Mouse (Mus musculus) neutrophil, adult 83 days (primary cell): Measurements from ENCODE around the gene Pnlip. TPM values are rescaled to one million over a fixed set of nuclear protein-coding genes. Genes with fewer than 3 reads are reported as not detected.

Experiments
- total RNA-seq, 2 experiments: library from RNA; stranded (reverse); gene quantifications; one replicate each; pipeline ENCODE4 v1.2.4; 2023

Gene Pnlip
- not detected for total RNA-seq

DNA sequence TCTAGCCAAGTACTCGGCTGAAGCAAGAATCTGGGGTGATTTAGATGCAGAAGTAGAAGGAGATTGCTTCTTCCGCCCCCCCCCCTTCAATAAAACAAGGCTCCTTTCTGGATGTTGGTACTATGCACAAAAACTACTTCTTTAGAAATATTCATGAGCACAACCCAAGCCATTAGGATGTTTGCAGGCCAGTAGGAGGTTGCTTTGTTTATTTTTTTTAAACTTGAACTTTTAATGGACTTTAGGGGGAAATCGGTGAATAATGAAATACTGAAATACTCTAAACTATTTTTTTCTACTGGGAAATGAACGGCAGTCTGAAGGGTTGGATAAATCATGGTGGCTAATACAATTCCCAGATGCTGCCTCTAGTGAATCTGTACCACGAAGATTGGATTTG, at the start of gene Pnlip:
TSS of gene Pnlip (plus strand) at position 301 of the 400 bp plus-strand sequence.

DNA sequence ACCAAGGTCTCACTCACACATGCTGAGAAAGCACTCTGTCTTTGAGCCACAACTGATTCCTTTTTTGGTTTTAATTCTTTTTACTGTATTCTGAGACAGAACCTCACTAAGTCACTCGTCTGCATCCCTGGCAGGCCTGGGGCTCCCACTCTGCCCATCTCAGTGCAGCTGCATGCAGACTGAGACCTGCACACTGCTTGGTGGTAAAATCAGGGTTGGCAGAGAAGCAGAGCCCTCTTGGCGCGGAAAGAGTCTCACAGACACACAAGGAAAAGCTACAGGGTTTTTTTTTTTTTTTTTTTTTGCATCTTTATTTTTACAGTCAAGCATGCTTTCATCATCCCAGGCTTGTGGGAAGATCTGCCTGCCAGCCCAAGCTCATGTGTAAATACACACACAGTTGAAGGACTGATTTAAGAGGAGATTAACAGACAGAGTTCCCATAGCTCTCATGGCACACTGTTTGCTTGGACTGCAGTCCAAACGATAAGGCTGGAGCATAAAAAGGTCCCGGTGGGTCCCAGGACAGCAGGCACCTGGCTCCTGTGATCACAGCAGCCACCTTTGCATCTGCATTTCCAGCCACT, 76.2 kb downstream of the Pnlip start, which contains the start of gene Pnliprp1:
TSS of gene Pnliprp1 (plus strand) at position 443 of the 587 bp plus-strand sequence.

Other genes starting within 250 kb of the Pnlip start
- gene Gfra1, start 196.6 kb upstream of the Pnlip start, total RNA-seq, result under 1 TPM; 0.55 to 0.62 TPM
- not detected for gene Ccdc172, start 140.5 kb upstream of the Pnlip start, total RNA-seq
- not detected for gene Pnliprp1, start 76.4 kb downstream of the Pnlip start, total RNA-seq
- not detected for gene Pnliprp2, start 107.2 kb downstream of the Pnlip start, total RNA-seq
- not detected for gene 1700019N19Rik, start 142.0 kb downstream of the Pnlip start, total RNA-seq